Mouse (Mus musculus): ENCODE measurements around the gene Nt5dc2. TPM values are rescaled to one million over a fixed set of nuclear protein-coding genes. Genes with fewer than 3 reads are reported as not detected.

Gene Nt5dc2
- polyA plus RNA-seq, 1 experiment from 2014 or later = 48.5 TPM

DNA sequence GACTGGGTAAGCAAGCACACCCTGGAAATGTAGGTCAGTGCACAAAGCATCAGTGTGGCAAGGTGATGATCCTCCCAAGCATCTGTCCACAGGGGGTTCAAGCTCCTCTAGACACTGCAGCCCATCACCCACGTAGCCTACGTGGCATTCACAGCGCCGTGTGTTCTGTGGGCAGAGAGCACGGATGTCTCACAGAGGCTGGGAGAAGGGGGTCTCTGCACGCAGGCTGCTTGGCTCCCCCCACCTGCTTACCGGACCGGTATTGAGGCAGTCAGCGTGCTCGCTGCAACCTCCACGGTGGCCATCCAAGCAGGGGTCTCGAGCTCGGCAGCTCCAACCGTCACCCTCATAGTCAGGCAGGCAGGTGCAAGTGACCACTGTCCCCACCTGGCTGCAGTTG lies 10.2 kb downstream of the Nt5dc2 start:
- Histone ChIP-seq H3K36me3 (replicated peaks; ENCODE audit: insufficient read depth, low read length) (peaks cover 66% of the 10 kb centered on the region), H3K27ac (ENCODE audit: low read depth) (no peak overlapping the region), H3K9ac (replicated peaks) (no peak overlapping the region), H3K27me3 (ENCODE audit: insufficient read depth, low read length) (no peaks in the 10 kb centered on the region), H3K4me2 (ENCODE audit: low read depth, low read length) (no peak overlapping the region), H3K4me3 (ENCODE audit: low read depth, low read length) (no peak overlapping the region), H3K9me3 (ENCODE audit: low read length) (peaks cover 3% of the 10 kb centered on the region; the same call in 1 of the 2 replicates), H3K4me1 (ENCODE audit: insufficient read depth) (no peaks in the 10 kb centered on the region)
- 90% methylated on average over 14 of the region's 14 CpGs for WGBS (ENCODE audit: insufficient replicate concordance)
- TF ChIP-seq EP300 (IDR thresholded peaks at IDR 0.05; ENCODE audit: low read depth) (no peak), CTCF (IDR thresholded peaks at IDR 0.05; ENCODE audit: low read depth) (no peak)
- DNase-seq (no peak), ATAC-seq (no peak)

DNA sequence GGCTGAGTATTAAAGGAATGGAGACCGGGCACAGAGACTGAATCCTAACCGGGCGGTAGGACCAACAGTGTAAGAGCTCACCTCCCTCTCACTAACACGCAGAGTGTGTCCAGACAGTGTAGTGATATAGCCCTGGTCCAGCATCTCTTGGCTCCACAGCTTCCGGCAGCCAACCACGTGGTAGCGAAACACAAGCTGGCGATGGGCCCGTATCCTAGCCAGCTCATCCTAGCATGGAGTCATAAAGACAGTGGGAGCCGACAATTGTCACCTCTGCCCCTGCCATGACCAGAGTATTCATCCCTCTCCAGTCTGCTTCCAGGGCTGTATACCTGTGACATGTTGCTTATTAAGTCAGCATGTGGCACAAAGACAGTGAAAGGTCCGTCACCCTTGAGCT lies 14.8 kb downstream of the Nt5dc2 start:
- Histone ChIP-seq H3K4me3 (ENCODE audit: low read depth, low read length) (no peak overlapping the region), H3K9ac (replicated peaks) (no peak overlapping the region), H3K27ac (ENCODE audit: low read depth) (no peak overlapping the region), H3K4me1 (ENCODE audit: insufficient read depth) (no peaks in the 10 kb centered on the region), H3K27me3 (ENCODE audit: insufficient read depth, low read length) (no peaks in the 10 kb centered on the region), H3K9me3 (ENCODE audit: low read length) (peaks cover 3% of the 10 kb centered on the region; the same call in 1 of the 2 replicates), H3K36me3 (replicated peaks; ENCODE audit: insufficient read depth, low read length) (peaks cover 40% of the 10 kb centered on the region), H3K4me2 (ENCODE audit: low read depth, low read length) (no peak overlapping the region)
- no peak for TF ChIP-seq EP300 (IDR thresholded peaks at IDR 0.05; ENCODE audit: low read depth)
- TF ChIP-seq CTCF (IDR thresholded peaks at IDR 0.05; ENCODE audit: low read depth) = no peak
- no peak for ATAC-seq
- DNase-seq = no peak
- 88% methylated on average over 11 of the region's 11 CpGs for WGBS (ENCODE audit: insufficient replicate concordance)

DNA sequence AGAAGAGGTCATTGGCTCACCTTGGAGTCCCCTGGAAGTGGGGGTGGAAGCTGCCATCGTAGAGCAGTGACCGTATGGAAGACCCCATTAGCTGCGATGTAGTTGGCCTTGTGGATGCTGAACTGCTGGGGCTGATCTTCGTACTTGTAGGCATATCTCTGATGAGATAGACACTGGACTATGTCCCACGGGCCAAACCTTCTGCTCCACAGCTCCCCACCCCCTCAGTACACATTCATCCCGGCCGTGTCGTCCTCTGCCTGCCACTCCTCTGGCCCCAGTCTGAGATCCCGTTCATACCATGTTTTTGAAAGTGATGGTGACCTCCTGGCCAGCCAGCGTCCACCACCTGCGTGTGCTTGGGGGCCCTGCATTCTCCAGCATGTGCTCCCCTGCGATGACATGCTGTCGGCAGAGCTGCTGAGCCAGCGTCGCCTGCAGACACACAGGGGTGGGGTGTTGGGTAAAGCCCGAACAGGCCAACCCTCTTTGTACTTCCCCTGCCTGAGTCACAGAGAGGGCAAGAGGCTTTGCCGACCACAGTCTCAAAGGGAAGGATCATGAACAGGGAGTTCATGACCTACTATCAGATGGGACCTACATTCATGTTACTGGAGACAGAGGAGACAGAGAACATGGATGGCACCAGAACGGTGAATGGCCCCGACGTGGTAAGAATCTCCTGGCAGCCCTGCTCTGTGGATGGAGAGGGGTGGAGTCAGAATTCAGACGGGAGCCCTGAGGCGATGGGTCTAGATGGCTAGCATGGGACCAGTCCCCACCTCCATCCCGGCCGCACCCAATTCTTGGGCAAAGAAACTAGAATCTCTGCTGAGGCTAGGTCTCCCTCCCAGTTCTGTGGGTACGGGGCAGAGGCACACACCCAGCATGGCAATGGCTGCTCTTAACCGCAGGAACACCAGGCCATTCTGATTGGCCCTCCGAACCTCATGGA lies 29.6 kb downstream of the Nt5dc2 start:
- H3K36me3 ChIP-seq (replicated peaks; ENCODE audit: insufficient read depth, low read length) = peaks cover 3% of the 10 kb centered on the region; the same call in 1 of the 2 replicates
- TF ChIP-seq EP300 (IDR thresholded peaks at IDR 0.05; ENCODE audit: low read depth) (no peak), CTCF (IDR thresholded peaks at IDR 0.05; ENCODE audit: low read depth) (no peak)
- no peaks in the 10 kb centered on the region for H3K9me3 ChIP-seq (ENCODE audit: low read length)
- H3K9ac ChIP-seq (replicated peaks) = peak overlapping the region; percentile 34
- DNase-seq = peak; percentile 58
- ATAC-seq = peak; percentile 85
- H3K27ac ChIP-seq (ENCODE audit: low read depth) = peak overlapping the region; percentile 84
- peaks cover 35% of the 10 kb centered on the region for H3K4me1 ChIP-seq (ENCODE audit: insufficient read depth)
- H3K4me3 ChIP-seq (ENCODE audit: low read depth, low read length) = peak overlapping the region; percentile 9
- peak overlapping the region; percentile 58 for H3K4me2 ChIP-seq (ENCODE audit: low read depth, low read length)
- no peaks in the 10 kb centered on the region for H3K27me3 ChIP-seq (ENCODE audit: insufficient read depth, low read length)
- WGBS (ENCODE audit: insufficient replicate concordance) = 40% methylated on average over 27 of the region's 27 CpGs

DNA sequence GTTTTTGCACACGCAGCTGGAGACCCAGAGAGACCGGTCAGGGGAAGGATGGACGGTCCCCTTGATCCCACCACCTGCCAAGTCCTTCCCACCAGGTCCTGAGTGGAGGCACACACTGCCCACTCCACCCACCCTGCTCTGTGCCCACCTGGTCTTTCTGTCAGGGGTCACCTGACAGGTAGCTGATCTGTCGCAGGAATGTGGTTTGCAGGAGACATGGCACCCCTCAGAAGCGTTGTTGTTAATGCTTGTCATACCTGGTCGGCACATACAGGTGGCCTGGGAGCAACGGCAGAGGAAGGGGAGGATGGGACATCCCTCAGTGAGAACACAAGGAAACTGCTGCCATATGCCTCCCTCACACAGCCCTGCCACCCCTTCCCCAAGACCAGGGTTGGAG lies 30.3 kb downstream of the Nt5dc2 start:
- no peak for DNase-seq
- Histone ChIP-seq H3K4me1 (ENCODE audit: insufficient read depth) (peaks cover 38% of the 10 kb centered on the region), H3K9me3 (ENCODE audit: low read length) (no peaks in the 10 kb centered on the region), H3K27me3 (ENCODE audit: insufficient read depth, low read length) (no peaks in the 10 kb centered on the region), H3K9ac (replicated peaks) (no peak overlapping the region), H3K36me3 (replicated peaks; ENCODE audit: insufficient read depth, low read length) (peaks cover 2% of the 10 kb centered on the region; the same call in 1 of the 2 replicates), H3K27ac (ENCODE audit: low read depth) (0 out of 2 replicates have a peak overlapping the region, but pooled peaks have one; percentile 84), H3K4me3 (ENCODE audit: low read depth, low read length) (no peak overlapping the region), H3K4me2 (ENCODE audit: low read depth, low read length) (peak overlapping the region; percentile 39; the same call in 1 of the 2 replicates)
- WGBS (ENCODE audit: insufficient replicate concordance) = 80% methylated on average over 7 of the region's 7 CpGs
- no peak for ATAC-seq
- TF ChIP-seq CTCF (IDR thresholded peaks at IDR 0.05; ENCODE audit: low read depth) (no peak), EP300 (IDR thresholded peaks at IDR 0.05; ENCODE audit: low read depth) (no peak)

DNA sequence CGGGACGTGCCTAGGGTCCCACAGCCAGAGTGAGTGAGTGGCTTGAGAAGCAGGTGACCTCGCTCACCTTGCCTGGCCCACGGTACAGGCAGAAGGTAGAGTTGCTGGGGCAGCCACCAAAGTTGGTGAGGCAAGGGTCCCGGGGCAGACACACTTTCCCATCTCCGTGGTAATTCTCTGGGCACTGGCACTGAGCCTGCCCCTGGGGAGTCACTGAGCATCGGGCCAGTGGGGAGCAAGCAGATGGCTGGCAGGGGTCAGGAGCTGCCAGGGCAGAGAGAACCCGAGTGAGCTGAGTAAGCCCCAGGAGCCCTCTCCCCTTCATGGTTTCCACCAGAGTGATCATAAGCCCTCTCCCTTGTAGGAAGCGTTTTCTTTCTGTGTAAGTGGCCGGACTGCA lies 30.8 kb downstream of the Nt5dc2 start:
- ATAC-seq (no peak), DNase-seq (no peak)
- Histone ChIP-seq H3K36me3 (replicated peaks; ENCODE audit: insufficient read depth, low read length) (peaks cover 1% of the 10 kb centered on the region; the same call in 1 of the 2 replicates), H3K27ac (ENCODE audit: low read depth) (no peak overlapping the region), H3K9ac (replicated peaks) (no peak overlapping the region), H3K4me1 (ENCODE audit: insufficient read depth) (peaks cover 42% of the 10 kb centered on the region), H3K27me3 (ENCODE audit: insufficient read depth, low read length) (no peaks in the 10 kb centered on the region), H3K4me2 (ENCODE audit: low read depth, low read length) (peak overlapping the region; percentile 39; the same call in 1 of the 2 replicates), H3K4me3 (ENCODE audit: low read depth, low read length) (no peak overlapping the region), H3K9me3 (ENCODE audit: low read length) (no peaks in the 10 kb centered on the region)
- 68% methylated on average over 10 of the region's 10 CpGs for WGBS (ENCODE audit: insufficient replicate concordance)
- TF ChIP-seq CTCF (IDR thresholded peaks at IDR 0.05; ENCODE audit: low read depth) (no peak), EP300 (IDR thresholded peaks at IDR 0.05; ENCODE audit: low read depth) (no peak)

DNA sequence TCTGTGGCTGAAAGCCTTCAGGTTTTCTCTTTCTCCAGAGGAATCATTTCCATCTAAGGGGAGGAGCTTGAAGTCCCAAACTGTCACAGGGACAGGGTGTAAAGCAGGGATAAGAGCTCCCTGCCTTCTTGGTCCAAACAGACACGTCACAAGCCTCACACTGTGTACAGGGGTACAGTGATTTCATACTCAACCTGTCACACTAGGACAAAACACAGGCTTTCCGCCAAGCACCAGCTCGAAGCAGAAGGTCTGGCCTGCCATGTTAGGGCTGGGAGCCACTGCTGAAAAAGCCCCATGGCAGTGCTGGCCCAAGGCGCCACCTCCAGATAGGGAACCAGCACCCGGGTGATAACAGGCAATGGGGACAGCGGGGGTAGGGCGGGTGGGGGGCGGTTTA lies 33.2 kb downstream of the Nt5dc2 start:
- Histone ChIP-seq H3K4me3 (ENCODE audit: low read depth, low read length) (no peak overlapping the region), H3K4me2 (ENCODE audit: low read depth, low read length) (no peak overlapping the region), H3K9me3 (ENCODE audit: low read length) (no peaks in the 10 kb centered on the region), H3K36me3 (replicated peaks; ENCODE audit: insufficient read depth, low read length) (no peaks in the 10 kb centered on the region), H3K27ac (ENCODE audit: low read depth) (0 out of 2 replicates have a peak overlapping the region, but pooled peaks have one; percentile 16), H3K27me3 (ENCODE audit: insufficient read depth, low read length) (no peaks in the 10 kb centered on the region), H3K9ac (replicated peaks) (no peak overlapping the region), H3K4me1 (ENCODE audit: insufficient read depth) (peaks cover 45% of the 10 kb centered on the region)
- no peak for DNase-seq
- TF ChIP-seq CTCF (IDR thresholded peaks at IDR 0.05; ENCODE audit: low read depth) (no peak), EP300 (IDR thresholded peaks at IDR 0.05; ENCODE audit: low read depth) (no peak)
- peak; percentile 12; the same call in 1 of the 2 replicates for ATAC-seq
- 44% methylated on average over 8 of the region's 8 CpGs for WGBS (ENCODE audit: insufficient replicate concordance)

All from liver, postnatal 0 days (tissue).